Mouse (Mus musculus): ENCODE measurements at regions not wholly inside any gene's neighbourhood (a gene's known extent, or its start where the extent isn't known, plus 50 kb on each side); places are given as distances from the start of the nearest gene placed in this dataset.

DNA sequence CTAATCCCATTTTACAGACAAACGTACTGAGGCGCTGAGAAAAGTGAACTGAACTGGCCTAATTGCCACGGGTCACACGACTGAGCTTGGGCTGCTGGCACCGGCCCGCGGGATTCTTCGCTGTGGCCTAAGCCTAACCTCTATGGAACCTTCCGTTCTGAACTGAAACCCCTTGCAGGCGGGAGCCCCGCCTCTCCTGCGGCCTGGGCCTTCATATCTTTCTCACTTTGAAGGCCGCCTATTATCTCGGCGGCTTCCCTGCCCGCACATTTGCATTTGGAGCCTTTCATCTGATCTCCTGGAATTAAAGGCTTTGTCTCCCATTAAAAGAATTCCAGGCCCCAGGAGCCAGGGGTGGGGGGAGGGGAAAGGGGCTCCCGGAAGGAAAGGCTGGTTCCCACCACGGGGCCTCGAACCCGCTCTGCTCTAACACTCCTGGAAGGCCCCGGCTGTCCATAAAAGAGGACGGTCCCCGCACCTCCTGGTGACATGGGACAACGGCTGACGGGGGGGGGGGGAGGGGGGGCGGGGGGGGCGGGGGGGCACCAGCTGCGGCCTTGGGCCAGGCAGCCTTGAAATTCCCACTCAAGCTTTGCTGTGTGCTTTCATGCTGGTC is 122.9 kb upstream of the Pja1 start:
- no peak for DNase-seq (ENCODE audit: low read depth)

DNA sequence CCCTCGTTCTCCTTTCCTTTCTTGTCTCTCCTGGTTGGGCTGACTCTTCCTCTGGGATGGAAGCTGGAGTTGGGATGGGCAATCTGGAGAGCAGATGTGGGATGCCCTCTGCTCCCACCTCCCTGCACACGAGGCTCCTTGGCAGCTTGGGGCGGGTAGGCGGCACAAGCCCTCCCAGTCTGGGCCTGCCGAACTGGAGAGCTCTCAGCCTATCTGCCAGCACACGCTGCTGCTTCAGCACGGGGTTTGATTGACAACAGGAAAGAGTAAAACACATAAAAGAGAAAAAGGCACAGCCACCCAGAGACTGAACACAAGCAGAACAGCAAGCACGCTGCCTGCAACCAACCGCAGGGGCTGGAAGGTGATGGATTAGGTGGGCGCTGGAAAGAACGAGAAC is 121.9 kb upstream of the Pja1 start:
- DNase-seq (ENCODE audit: low read depth), result no peak

DNA sequence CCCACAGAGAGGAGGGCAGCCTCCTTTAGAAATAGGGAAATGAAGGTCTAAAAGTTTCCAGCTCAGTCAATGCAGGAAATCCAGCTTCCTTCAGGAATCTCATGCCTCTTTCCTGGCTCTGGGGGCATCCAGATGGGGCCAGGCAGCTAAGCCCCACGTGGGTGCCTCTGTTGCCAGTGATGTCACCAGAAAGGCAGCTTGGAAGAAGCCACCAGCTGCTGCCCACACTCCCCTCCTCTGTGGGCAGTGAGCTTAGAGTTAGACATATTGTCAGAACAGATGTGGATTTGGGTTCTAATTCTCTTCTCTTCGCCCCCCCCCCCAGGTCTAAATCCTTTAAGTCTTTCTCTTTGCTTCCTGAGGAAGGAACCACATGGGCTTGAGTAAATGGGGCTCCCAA is 116.2 kb upstream of the Pja1 start:
- DNase-seq (ENCODE audit: low read depth), result no peak

DNA sequence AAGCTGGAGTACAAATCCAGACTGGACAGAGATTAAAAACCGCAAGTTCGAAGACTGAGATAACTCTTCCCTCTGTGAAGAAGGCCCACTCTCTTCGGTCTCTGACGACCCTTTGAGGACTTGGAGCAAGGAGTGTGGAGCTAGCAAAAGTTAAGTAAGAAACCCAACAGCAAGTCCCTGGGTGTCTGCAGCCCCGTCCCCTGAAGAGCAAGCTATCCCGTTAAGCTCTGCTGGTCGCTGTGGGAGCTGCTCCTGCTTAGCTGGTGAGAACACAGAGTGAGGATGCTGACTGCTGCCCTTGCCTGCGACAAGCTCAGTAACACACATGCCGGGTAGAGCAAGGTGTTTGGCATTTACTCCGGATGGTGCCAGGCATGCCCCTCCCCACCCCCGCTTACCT is 115.2 kb upstream of the Pja1 start:
- no peak for DNase-seq (ENCODE audit: low read depth)

DNA sequence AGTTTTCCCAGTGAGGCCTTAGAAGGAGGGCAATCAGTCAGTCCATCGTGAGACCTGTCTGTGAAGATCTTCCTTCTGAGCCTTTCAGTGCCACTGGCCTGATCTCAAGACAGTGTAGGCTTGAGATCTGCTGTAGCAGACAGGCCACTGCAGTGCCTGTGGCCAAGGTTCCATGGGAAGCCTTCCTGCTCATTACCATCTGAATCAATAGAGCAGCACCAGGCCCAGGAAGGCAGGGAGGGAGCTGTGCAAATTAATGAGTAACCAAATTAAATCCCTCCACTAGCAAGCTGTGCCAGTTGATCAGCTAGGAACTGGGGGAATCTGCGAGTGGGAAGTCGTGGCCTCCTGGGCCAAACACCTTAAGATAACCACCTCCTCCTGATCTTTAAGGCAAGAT is 114.6 kb upstream of the Pja1 start:
- no peak for DNase-seq (ENCODE audit: low read depth)

DNA sequence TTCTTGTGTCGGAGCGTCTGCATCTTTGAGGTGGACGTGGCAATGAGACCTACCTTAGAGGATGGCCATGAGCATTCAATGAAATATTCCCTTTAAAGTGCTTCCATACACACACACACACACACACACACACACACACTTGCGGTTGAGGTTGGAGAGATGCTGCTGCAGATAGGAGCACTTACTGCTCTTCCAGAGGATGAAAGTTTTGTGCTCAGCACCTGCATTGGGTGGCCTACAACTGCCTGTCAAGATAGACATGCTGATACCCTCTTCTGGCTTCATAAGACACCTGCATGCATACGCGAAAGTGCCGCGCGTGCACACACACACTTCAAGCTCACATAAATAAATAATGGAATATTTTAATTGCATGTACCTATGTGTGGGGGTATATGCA is 111.5 kb upstream of the Pja1 start:
- DNase-seq (ENCODE audit: low read depth), result no peak

DNA sequence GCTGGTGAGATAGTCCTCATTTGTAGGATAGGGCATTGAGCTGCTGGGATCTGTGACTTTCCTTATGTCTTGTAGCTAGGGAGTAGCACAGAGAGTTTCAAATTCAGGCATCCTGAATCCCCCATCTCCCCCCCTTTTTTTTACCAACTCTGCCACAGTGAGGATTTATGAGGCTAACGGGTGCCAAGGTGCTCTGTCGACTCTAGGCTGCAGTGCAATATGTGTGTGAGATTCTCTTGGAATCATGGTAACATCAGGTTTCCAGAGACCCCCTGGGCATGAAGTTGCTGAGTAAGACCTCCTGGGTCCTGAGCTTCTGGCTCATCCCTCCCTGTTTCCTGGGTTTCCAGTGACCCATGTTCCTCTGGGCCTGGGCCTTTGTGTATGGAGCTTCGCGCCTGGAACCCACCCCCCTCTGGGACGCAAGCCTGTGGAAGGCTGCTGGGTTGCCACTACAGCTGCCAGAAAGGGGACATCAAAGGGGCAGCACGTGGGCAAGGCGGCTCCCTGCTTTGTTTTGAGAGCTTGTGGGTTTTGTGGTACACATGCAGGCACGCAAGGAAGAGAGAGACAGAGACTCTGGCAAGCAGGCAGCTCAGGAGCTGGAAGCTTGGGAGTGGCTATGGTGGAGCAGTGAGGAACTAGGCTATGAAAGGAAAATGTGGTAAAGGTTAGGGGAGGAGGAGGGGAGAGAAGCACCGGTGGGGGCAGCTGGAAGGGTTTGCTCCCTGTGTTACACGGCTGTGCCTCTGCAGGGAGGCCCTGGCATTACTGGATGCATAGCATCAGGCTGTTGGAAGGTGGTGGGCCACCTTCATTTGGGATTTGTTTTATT is 110.8 kb upstream of the Pja1 start:
- DNase-seq (ENCODE audit: low read depth), result no peak

DNA sequence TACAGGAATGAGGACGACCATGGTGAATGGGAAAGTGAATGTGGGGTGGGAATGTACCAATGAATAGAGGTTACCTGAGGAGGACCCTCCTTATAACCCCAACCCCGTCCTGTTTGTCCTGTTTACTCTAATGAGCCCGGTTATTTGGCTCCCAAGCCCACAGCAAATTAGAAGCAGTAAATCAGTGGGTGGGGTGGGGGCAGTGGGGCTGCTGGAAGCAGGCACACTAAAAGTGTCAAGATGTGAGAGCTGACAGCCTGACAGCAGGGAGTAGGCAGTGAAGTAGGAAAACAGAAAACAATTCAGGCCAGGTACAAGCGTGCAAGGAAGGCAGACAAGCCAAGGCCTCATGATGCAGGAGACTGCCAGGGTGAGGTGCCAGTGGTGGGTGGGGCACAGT is 108.1 kb upstream of the Pja1 start:
- DNase-seq (ENCODE audit: low read depth), result no peak

DNA sequence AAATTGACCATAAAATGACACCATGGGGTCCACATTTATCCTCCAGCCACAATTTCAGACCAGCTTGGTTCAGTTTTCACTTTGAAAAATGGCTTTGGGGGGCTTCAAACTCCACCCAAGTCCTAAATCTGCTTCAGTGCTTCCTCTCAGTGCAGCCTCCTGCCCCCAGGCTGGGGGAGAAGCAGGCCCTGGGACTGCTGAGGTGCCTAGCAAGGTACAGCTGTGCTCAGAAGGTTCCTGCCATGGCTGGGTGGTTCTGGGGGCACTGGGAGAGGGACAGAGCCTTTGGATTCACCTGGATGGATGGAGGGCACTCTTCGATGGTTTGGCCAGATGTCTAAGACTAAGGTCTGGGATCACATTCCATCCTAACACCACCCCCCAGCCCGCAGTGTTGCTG is 107.7 kb upstream of the Pja1 start:
- DNase-seq (ENCODE audit: low read depth), result no peak

DNA sequence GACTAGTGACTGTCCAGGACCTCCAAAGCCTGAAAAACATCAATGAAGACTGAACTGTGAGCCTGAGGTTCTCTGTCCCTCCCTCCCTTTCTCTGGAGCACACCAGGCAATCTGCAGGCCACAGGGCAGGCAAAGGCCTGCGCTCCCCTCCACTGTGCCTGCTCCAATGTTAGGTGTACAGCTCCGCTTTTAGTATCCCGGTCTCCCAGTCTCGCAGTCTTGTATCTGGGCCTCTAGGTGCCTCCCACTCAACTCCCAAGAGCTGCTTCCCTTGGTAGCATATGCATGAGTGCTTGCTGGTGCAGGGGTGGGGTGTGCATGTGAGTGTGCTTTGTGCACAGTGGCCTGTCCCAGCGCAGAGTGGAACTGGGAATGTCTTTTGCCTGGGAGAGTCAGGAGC is 104.0 kb upstream of the Pja1 start:
- DNase-seq (ENCODE audit: low read depth), result no peak

DNA sequence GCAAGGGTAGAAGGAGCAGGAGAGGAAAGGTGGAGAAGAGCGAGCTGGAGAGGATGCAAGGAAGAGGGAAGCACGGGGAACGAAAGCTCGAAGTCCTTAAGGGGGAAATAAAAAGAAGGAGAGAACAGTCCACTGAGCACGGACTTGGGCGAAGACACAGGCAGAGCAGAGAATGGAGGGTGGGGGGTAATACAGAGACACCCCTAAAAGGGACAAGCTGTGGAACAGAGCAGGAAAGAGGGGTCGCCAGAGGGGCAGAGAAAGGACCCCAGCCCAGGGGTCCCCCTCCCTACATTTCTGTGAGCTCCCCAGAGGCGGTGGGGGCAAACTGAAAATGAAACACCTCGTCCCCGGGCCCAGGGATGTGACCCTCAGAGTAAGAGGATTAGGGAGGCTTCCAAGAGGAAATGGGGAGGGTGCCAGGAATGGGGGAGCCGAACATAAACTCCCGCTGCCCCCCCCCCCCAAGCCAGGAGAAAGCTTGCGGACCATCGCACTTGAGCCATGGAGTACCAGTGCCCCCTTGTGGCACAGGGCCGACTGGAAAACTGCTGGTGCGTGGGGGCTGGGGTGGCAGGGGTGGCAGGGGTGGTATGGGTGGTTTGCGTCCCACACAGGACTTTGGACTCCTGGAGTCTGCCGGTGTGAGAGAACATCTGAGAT is 103.5 kb upstream of the Pja1 start:
- no peak for DNase-seq (ENCODE audit: low read depth)

DNA sequence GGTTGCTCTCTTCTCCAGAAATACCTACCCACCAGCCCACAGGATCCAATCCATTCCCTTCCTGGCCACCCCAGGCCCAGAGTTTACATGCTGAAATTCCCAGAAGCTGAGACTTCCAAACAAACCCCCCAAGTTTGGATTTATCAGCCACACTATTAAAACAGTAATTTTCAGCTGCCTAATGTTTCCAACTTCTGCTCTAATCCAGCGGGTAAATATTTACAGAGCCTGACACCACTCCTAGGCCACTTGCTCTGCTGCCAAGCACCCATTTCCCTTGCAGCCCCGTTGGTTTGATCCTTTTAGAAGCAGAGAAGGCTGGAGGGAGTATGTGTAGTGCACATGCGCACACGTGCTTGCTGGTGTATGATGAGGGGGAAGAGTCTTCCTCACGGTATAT is 99.1 kb upstream of the Pja1 start:
- DNase-seq (ENCODE audit: low read depth), result no peak

DNA sequence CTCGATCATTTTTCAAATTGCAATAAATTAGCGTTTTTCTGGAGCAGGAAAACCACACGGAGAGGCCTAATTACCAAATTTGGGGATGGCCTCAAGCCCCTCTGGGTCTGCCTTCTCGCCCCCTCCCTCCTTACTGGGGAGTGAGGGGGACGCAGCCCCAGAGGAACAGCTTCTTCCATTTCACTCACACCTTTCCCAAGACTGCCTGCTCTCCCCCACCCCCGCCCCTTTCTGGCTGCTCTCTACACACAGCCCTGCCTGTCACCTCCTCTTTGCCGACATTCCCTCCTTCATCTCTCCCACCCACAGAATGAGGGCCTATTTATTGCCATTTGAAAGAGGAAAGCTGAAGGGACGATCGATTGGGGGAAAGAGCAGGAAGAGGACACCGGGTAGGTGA is 97.2 kb upstream of the Pja1 start:
- no peak for DNase-seq (ENCODE audit: low read depth)

DNA sequence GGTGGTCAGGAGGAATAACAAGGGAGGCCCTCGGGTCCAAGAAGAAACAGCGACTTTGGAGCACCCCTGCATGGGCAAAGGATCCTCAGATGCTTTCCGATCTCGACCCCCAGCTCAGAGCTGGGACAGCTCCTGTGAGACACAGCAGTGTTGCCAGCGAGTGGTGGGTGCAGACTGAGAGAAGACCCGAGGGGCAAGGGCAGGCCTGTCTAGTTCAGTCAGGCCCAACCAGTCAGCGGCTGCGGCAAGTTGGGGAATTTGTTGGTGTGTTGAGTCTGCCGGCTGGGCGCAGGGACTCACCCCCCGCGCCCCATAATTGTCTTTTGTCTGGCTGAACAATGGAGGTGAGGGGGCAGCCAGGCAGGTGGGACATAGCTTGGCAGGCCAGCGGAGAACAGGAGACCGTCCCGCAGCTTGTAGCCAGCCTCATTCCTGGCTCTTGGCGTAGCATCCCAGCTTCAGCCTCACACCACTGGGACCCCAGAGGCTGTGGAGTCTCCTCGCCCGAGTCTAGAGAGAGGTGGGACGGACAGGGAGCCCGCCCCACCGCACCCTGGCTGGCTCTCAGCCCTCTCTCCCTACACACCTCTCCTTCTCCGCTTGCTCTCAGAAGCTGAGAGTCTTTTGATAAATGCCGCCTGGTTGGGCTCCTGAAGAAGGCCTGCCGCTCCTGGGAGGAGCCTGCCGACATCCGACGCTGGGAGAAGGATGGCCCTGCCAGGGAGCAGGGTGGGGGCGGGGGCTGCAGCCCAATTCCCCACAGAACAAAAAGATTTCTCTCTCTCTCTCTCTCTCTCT is 96.5 kb upstream of the Pja1 start:
- no peak for DNase-seq (ENCODE audit: low read depth)

DNA sequence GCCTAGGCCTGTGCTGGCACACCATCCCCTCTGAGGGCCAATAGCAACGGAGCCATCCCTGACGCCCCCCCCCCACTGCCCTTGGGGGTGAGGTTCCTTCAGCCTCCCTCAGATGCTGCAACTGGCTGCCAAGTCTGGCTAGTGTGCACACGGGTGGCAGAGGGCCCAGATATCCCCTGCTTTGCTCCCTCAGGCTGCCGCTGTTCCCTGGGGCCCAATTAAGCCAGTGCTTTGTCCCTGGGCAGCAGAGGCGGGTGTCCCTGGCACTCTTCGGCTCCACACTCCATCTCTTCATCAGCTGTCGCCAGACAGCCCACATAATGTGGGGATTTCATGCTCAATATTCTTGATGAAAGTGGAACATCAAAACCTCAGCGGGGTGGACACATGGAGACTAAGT is 90.9 kb upstream of the Pja1 start:
- no peak for DNase-seq (ENCODE audit: low read depth)

DNA sequence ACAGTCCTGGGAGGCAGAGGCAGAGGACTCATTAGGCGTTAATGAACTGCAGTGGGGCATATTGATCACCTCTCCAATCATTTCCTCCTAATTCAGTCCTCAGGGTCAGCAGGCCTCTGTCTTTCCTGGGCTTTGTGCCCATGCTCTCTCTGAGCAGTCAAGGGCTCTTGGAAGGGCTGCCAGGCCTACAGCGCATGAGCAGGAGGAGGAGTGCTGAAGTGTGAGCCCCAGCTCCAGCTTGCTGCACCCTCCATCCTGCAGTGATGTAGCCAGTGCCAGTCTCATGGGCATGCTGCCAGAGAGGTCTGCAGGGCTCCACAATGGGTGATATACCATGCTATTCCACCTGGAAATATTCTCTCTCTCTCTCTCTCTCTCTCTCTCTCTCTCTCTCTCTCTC is 89.6 kb upstream of the Pja1 start:
- no peak for DNase-seq (ENCODE audit: low read depth)

DNA sequence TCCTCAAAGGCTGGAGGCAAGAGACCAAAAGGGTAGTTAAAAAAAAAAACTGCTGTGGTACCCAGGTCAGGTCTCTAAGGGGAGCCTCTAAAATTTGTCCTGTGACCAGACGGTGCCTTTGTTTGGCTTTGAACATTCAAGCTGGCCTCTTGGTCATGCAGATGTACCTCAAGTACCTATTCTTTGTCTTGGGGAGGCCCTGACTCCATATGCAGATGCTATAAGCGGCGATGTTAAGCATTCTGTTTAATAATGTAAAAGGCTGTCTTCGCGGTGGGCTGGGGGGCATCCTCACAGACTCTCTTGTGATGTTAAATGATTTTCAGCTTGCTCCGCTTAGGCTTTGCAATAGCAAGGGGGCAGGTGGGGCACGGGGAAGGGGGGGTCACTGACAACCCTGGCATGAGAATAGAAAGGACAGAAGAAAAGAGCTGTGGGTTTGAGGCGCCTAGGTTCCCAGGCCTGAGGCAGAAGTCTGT is 85.8 kb upstream of the Pja1 start:
- DNase-seq (ENCODE audit: low read depth), result no peak

DNA sequence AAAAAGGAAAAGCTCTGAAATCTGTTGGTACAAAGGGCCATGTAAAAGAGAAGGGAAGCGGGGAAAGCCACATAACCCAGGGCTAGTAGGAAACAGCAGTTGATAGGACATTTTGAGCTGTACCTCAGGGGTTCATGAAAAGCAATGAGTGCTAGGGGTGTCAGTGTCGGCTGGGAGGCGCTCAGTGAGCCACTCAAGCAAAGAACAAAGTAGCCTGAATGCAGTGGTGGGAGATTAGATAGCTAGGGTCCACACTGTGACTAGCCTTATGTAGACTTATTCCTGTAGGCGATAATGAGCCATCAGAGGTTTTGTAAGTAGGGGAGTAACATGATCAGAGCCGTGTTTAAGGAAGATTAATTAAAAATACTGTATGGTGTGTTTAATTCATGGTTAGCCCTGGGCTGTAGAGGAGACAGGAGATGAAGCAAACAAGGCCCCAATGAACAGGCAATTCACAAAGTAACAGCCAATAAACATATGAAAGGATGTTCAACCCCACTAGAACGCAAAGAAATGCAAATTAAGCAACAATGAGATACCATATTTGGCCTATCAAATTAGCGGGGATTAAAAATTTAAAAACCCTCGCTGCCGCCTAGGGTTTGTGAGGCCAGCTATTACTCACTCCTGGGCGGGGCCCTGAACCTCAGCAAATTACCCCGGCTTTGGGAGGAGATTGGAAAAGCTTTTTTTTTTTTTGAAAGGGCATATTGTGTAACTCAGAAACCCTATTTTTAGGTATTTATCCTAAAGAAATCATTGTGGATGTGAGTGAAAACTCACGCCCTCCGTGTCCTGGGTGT is 85.1 kb upstream of the Pja1 start:
- DNase-seq (ENCODE audit: low read depth), result no peak

DNA sequence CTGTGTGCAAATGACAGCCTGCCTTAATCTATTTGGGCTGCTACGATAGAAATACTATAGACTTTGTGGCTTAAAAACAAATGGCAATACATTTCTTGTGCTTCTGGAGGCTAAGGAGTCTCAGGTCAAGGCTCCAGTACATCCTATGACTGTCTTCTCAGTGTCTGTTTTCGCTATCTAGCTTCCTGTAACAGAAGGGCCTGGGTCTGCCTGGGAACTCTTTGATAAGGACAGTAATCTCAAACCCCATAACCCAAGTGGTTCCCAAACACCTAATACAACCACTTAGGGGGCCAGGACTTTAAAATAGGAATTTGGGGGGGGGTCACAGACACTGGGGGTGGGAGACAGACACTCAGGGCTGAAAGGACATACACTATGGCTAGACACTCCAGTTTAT is 81.7 kb upstream of the Pja1 start:
- DNase-seq (ENCODE audit: low read depth), result no peak

DNA sequence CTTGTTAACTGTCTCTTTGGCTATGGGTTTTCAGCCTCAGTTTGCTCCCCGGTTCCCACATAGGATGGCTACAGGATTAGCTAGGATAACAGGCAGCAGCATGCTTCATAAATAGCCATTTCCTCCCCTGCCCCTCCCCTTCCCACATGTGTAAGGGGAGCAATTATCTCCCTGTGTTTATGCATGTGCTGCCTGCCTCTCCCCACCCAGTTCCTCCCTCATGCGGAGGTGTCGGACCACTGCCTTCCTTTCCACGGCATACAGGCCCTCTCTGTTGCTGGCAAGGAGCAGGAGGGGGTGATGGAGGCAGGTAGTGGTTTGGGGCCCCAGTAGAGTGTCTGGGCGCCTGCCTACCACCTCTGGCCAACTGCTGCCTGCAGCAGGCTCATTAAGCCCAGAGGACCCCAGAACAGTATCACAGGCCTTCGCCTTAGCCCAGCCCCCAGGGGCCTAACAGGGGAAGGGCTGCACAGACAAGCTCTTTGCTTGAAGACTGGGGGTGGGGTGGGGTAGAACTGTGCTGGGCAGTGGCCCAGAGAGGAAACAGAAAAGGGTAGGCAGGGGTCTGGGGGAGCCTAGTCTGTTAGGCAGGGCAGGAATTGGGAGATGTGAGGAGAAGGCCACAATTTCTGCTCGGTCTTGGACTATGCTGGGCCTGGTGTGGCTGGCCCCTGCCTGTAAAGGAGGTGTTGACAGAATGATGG is 79.1 kb upstream of the Pja1 start:
- DNase-seq (ENCODE audit: low read depth), result no peak
